Mouse (Mus musculus): ENCODE data around the gene Gm49405. TPM values are rescaled to one million over a fixed set of nuclear protein-coding genes. Genes with fewer than 3 reads are reported as not detected.
A peak's percentile ranks its signal among the peaks of the same experiment; 100 is the strongest.
"Not testable (repeated sequence)": the region's sequence is repeated elsewhere in the genome, so short reads cannot be mapped to it uniquely, and the experiment has no call there.

Gene Gm49405
- total RNA-seq, 2 experiments from 2014 or later, result 1.5 to 2.2 TPM

DNA sequence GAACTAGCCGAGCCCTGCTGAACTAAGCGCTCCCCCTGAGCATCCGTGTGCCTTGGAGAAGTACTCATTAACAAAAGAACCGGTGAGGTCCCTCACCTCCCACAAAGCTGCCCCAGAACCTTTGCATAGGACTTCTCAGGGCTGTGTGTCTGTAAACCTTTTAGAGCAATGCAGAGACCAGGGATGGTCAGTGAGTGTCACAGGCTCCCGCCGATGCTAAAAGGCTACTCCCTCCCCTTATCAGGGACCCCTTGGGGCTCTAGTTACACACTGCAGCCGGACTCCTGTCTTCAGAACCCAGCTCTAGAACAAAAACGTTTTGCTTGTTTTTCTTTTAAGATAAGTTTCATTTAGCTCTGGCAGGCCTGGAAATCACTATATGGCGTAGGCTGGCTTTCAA lies 12.6 kb downstream of the Gm49405 start:
- no peak for DNase-seq (ENCODE audit: low spot score in 2 of 2)

GRCm38 (mm10) chr19:4014802-4015201 lies 14.4 kb downstream of the Gm49405 start:
- no peak for DNase-seq (ENCODE audit: low spot score in 2 of 2)

DNA sequence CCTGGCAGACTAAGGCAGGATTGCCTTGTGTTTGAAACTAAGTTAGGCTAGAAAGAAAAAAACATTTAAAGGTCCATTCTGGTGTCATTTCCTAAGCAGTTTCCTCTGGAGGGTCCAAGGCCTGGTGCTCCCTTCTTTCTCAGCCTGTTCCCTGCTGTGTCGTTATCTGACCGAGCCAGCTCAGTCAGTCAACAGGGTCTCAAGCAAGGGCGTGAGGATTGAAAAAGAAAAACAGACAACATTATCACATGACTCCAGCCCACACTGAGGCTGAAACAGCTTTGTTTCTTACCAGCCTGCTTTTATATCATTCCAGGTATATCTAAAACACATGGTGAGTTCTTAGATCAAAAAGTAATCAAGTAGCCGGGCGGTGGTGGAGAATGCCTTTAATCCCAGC lies 15.2 kb downstream of the Gm49405 start:
- DNase-seq (ENCODE audit: low spot score in 2 of 2), result no peak

DNA sequence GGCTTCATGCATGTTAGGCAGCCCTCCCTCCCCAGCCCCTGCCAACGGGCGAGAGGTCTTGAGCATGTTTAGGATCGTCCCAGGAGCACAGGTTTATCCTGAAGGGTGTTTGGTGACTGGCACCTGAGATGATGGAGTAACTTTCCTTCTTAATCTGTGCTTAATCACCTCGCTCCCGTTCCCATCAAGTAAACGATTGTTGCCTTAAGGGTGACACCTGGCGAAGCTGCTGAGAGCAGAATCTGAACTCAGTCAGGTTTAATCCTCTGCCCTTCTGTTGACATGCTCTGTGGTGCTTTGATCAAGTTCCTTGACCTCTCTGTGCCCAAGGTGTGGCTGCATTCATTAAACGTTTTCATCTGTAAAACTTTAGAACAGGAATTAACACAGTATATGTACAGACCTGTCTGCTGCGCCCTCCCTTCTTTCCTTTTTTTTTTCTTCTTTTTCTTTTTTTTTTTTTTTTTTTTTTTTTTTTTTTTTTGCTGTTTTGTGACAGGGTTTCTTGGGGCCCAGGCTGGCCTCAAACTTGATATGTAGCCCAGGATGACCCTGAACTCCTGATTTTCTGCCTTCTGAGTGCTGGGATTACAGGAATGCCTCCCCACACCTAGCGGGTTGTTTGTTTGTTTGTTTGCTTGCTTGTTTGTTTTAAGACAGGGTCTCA lies 17.6 kb downstream of the Gm49405 start:
- no peak for DNase-seq (ENCODE audit: low spot score in 2 of 2)

GRCm38 (mm10) chr19:4018743-4019583 lies 18.5 kb downstream of the Gm49405 start:
- DNase-seq (ENCODE audit: low spot score in 2 of 2), result peak; percentile 73 to 86

DNA sequence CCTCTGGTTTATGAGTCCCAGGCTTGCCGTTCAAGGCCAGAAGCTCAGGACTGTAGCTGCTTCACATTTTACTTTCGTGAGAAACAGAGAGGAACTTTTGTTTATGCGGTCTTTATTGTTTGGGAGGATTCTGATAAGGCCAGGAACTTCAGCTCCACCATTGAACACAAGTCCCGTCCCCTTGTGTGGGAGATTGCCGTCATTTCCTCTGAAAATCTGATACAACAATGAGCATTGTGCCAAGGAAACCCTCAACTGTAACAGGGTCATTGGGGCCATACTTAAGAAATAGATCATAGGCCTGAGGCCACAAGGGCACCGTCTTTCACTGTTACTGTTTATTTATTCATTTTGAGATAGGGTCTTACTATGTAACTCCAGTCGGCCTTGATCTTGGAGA lies 22.8 kb downstream of the Gm49405 start:
- DNase-seq (ENCODE audit: low spot score in 2 of 2), result no peak

- DNase-seq (ENCODE audit: low spot score in 2 of 2), result no peak
Observed at GRCm38 (mm10) chr19:4027576-4027975, 27.1 kb downstream of the Gm49405 start.

DNA sequence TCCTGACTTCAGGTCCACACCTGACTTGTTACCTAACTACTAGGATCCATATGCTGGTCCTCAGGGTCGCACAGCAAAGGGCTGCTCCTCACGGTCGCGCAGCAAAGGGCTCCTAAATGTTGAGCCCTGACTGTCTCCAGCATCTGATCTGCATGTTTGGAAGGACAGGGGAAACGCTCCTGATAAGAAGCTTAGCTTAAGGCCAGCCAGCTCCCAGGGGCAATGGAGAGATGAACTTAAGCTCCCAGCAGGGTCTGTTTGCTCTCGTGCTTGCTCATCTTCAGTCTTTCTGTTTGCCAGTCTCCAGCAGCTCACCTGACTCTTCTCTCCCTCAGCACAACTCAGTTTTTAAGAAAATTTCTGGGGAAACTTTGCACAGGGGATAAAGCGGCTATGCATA lies 32.2 kb downstream of the Gm49405 start:
- DNase-seq (ENCODE audit: low spot score in 2 of 2), result no peak

- no peak for DNase-seq (ENCODE audit: low spot score in 2 of 2)
Observed at GRCm38 (mm10) chr19:4033298-4033697, 32.9 kb downstream of the Gm49405 start.

DNA sequence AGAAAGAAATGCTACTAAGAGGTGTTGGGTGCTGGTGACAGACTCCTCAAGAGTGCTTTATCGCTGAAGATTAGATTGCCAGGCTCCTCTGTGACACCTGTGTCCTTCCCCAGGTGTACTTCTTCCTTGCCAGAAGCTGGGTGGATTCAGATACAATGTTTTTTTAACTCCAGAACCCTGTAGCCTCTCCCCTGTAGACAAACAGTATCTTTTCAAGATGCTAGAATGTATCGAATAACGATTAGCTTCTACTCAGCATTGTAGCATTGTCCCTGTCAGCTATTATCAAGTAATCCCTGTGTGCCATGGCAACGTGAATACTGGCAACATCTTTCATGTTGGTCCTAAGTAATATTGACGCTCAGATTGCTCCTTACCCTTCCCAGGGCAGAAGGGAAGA lies 33.3 kb downstream of the Gm49405 start:
- DNase-seq (ENCODE audit: low spot score in 2 of 2), result no peak

- DNase-seq (ENCODE audit: low spot score in 2 of 2), result no peak
Observed at GRCm38 (mm10) chr19:4036327-4037045, 36.1 kb downstream of the Gm49405 start.

DNA sequence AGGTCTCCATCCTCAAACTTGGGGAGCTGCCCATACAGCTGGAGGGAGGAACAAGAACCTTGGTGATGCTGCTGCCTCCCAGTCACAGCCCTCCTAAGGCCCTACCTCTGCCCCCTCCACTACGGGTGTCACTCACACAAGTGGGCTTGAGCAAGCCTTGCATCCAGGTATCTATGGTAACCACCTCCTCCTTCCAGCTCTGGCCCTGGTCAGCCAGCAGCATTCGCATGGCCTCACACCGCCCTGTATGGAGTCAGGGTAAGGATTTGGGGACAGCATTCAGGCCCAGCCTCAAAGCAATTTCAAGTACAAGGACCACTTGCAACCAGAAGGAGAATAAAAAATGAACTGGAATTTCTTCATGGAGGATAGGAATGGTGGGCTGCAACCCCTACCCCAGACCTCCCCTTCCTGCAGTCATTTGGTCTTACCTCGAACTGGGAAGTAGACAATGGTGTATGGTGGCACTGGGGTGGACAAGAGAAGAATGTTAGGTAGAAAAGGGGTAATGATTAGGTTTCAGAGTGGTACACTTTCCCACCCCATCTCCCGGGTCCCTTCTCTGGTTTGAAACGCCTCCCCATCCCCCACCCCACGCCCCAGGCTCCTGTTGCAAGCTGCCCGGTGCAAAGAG lies 36.8 kb downstream of the Gm49405 start:
- DNase-seq (ENCODE audit: low spot score in 2 of 2), result not testable (repeated sequence)

DNA sequence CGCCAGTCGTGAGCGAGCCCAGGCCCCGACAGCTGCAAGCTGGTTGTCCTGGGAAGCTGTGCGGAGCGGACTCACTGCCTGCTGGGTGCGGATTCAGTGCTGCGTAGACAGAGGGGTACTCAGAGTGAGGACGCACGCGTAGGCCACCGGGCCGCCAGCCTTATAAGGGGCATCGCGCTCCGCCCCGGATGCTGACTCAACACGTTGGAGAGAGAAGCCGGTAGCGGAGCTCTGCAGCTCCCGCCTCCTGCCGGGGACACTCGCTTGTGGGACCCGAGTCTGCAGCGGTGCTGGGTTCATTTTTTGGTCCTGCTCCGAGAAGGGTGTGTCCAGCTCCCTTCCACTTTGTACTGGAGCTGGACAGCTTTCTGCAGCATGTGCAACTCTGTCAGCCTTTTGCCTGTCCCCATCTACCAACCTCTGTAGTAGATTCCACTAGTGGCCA lies 37.4 kb downstream of the Gm49405 start, which contains the start of gene Gstp1:
Gstp1 (minus strand) TSS at position 198 of the 445 bp plus-strand sequence.
- peak; percentile 83 to 85 for DNase-seq (ENCODE audit: low spot score in 2 of 2)

- DNase-seq (ENCODE audit: low spot score in 2 of 2), result not testable (repeated sequence)
Observed at GRCm38 (mm10) chr19:4040941-4041340, 40.5 kb downstream of the Gm49405 start.

DNA sequence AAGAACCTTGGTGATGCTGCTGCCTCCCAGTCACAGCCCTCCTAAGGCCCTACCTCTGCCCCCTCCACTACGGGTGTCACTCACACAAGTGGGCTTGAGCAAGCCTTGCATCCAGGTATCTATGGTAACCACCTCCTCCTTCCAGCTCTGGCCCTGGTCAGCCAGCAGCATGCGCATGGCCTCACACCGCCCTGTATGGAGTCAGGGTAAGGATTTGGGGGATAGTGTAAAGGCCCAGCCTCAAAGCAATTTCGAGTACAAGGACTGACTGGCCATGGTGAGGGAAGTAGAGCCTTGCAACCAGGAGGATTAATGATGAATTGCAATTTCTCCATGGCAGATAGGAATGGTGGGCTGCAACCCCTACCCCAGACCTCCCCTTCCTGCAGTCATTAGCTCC lies 41.1 kb downstream of the Gm49405 start:
- not testable (repeated sequence) for DNase-seq (ENCODE audit: low spot score in 2 of 2)

DNA sequence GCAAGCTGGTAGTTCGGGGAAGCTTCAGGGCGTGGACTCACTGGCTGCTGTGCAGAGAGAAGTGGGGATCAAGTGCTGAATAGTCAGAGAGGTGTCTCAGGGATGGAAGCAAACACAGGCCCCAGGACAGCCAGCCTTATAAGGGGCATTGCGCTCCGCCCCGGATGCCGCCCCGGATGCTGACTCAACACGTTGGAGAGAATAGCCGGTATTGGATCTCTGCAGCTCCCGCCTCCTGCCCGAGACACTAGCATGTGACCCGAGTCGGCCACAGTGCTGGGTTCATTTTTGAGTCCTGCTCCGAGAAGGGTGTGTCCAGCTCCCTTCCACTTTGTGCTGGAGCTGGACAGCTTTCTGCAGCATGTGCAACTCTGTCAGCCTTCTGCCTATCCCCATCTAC lies 41.7 kb downstream of the Gm49405 start:
- no peak for DNase-seq (ENCODE audit: low spot score in 2 of 2)

GRCm38 (mm10) chr19:4044109-4044508 lies 43.7 kb downstream of the Gm49405 start:
- not testable (repeated sequence) for DNase-seq (ENCODE audit: low spot score in 2 of 2)

DNA sequence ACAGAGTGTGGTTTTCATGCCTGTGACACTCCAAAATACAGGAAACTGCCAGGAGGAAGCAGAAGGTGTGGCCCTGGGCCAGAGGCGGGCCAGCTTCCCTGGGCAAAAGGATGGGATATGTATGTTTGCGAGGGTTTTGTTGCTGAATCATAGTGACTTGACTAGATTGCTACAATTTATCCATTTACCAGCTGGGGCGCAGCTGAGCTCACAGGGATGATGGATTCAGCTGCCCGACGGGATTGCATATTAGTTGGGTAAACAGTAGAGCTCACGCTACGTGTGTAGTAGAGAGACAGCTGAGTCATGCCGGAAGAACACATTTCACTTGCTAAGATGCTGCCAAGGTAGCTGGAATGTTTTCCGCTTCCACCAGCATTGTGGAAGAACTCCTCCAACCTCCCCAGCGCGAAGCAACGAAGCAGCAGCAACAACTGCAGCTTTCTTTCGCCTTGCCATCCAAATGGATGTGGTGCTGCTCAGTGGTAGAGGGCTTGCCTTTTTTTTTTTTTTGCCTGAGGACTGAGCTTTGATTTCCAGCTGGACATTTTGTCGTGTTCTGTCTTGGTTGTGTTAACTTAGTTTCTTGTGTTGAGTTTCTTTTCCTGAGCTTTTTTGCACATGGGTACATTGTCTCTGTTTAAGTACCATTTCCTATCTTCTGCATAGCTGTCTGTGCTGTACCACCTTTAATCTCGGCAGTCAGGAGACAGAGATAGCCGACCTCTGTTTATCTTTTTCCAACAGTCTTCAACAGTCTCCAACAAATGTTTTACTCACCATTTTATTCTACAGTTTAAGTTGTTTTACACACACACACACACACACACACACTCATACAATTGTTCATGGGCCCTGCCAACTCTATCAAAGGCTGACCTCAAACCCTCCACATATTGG lies 45.8 kb downstream of the Gm49405 start, which contains the start of gene Gstp2:
Gstp2 (minus strand) TSS at position 58 of the 900 bp plus-strand sequence.
- DNase-seq (ENCODE audit: low spot score in 2 of 2), result peak; percentile 80 to 81

GRCm38 (mm10) chr19:4046866-4047254 lies 46.4 kb downstream of the Gm49405 start:
- DNase-seq (ENCODE audit: low spot score in 2 of 2), result no peak

DNA sequence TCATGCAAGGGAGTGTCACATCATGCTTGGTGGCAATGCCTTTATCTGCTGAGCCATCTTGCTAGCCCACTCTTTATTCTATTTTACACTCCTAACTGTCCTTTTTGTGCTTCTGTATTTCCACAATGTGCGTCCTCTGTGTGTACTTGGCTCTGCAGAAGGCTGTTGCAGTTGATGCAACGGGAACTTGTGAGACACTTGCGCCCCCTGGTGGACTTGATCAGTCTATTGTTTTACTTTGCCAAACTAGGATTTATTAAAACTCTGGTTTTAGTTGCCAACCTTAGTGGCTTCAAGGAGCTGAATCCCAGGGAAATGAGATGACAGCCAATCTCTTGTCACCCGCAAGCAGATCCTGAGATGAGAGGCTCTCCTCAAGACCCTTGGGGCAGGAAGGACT lies 47.4 kb downstream of the Gm49405 start:
- peak; percentile 49 to 77 for DNase-seq (ENCODE audit: low spot score in 2 of 2)
